Mouse (Mus musculus): ENCODE measurements around the gene Map3k7.
"Not testable (repeated sequence)": the region's sequence is repeated elsewhere in the genome, so short reads cannot be mapped to it uniquely, and the experiment has no call there.

Gene Map3k7

GRCm38 (mm10) chr4:31993865-31994264 is 30.0 kb downstream of the Map3k7 start:
- no peak for DNase-seq

- DNase-seq = no peak
Observed at GRCm38 (mm10) chr4:32001498-32001897, 37.6 kb downstream of the Map3k7 start.

GRCm38 (mm10) chr4:32004773-32005591 is 41.1 kb downstream of the Map3k7 start:
- DNase-seq = no peak

DNA sequence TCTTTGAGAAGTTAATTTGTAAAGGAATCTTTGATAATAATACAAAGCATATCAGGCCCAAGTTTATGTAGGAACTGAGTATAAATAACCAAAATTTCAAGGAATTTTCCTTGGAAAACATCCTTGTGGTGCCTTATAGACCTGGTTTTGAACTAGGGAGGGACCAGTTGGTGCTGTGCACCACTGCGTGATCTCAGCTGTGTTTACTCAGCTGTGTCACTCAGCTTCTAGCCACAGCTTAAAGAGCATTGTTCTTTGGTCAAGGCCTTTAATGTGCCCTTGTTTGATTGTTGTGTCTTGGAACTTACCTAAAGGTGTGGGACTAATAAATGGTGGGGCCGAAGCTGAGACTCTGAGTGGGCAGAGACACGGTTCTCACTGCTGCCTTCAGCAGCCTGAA is 43.3 kb downstream of the Map3k7 start:
- DNase-seq = no peak

DNA sequence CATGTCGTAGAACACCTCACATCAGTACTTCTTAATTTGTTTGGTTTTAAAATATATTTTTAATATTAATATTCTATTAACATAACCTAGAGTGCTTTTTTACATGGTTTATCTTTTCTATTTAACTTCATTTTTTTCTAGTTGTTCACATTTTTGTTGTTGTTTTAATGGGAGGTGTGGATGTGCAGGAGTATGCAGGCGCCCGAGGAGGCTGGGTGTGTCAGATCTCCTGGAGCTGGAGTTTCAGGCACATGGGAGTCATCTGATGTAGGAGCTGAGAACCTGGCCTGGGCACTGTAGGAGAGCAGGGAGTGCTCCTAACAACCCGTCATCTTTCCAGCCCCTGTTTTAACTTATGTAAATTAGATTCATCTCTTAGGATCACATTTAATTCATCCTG is 44.2 kb downstream of the Map3k7 start:
- DNase-seq = no peak

DNA sequence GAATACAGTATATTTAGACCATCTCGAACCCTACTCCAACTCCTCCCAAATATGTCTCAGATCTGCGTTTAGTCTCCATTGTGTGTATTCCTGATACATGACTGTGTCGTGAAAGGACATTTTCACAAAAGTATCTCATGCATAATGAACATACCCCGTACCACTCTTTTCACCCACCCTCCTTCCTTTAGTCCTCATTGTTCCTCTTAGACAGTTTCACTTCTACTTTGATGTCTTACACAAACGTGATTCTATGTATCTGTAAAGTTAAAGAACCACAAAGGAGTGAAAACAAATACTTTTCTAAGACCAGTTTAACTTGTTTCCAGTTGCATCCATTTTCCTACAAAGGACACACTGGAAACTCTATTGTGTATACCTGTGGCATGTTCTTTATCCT is 46.9 kb downstream of the Map3k7 start:
- DNase-seq = no peak

GRCm38 (mm10) chr4:32011218-32011973 is 47.5 kb downstream of the Map3k7 start:
- DNase-seq = no peak

GRCm38 (mm10) chr4:32021131-32021530 is 57.2 kb downstream of the Map3k7 start:
- peak; percentile 13 for DNase-seq

- DNase-seq = no peak
Observed at GRCm38 (mm10) chr4:32022321-32022720, 58.4 kb downstream of the Map3k7 start.

GRCm38 (mm10) chr4:32024170-32024569 is 60.3 kb downstream of the Map3k7 start:
- not testable (repeated sequence) for DNase-seq

DNA sequence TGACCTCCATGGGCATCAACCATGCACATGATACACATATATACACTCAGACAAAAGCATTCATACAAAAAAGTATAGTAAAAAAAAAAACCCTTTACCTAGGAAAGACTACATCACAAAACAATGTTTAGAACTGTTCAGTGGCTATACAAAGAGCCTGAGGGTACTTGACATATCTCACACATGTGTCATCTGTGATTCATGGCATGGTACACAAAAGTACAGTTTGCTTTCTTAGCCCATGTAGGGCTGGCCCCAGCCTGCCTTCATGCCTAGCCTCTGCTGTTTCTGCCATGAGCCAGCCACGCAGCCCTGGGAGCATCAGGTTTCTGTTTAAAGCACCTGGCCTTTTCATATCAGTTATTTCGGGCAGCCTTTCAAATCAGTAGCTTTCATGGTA is 61.2 kb downstream of the Map3k7 start:
- DNase-seq = no peak

DNA sequence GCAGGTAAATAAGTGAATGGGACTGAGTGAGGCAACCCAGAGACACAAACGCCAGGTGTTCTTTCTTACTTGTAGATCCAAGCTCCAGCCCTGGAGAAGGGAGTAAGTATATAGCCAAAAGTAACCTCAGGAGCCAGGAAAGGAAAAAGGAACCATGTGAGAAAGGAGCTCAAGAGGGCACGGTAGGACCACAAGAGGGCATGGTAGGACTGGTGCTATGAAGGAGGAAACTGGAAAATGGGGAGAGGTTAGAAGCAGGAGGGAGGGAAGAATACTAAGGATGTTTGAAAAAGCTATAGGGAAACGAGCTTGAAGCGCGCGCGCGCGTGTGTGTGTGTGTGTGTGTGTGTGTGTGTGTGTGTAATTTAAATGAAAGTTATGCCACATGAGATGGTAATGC is 63.2 kb downstream of the Map3k7 start:
- no peak for DNase-seq

DNA sequence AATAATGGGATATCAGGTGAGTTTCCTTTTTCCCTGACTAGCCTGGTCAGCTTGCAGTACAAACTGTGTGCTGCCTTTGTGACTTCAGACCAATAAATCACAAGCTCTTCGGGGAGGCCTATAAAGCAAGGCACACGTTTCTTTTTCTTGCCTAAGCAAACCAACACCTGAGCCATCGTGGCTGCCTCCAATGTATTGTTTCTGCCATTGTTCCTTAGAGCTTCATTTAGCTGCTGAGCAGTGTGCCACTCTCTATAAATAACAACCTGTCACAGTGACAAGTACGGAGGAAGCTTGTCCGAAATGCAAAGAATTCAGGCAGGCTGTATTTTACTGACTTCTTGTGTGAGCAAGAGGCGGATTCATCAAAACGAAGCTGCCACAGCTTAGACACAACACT is 73.4 kb downstream of the Map3k7 start:
- no peak for DNase-seq

DNA sequence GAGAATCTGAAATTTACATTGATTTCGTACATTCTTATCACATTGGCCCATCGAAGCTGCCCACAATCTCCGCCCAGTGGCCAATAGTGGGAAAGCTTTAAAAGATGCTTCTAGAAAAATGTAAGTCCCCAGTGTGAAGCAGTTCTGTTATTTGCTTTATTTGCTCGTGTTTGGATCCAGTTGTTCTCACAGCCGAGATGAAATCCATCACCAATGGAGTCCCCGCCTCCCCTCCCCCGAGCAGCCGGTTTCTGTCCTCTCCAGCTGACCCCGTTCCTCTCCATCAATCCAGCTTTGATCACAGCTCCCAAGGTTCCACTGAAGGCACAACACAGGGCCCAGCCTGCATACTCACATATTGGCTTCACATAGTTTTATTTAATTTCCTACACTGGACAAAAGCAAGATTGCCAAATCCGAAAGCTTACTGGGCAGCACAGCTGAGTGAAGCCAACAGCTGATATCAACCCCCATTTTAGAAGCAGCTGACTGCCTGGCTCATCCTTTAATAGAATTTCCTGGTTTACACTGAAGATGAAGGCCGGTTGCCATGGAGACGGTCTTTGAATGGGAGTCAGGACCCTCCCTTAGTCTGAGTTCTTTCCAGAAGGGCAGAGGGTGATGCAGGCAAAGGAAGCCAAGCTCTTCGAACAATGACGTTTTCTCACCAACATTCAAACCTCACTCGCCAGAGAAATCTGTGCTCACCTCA is 78.0 kb downstream of the Map3k7 start:
- no peak for DNase-seq

- DNase-seq = no peak
Observed at GRCm38 (mm10) chr4:32045234-32045633, 81.3 kb downstream of the Map3k7 start.

DNA sequence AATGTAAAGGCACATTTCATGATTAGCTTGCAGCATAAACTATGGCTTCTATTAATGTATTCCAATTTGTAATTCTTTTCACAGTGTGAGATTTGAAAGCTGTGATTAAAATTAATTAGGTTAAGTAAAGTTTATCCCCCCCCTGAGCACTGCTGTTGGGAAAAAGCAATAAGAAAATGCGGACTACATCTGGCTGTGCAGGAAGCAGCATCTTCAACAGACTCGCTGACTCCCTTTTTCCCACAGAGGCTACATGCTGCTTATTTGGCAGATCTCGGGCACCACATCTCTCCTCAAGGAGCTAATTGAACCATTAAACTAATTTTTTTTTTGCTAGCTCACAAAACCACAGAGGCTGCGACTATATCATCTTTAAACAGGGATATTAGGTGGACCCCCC is 85.9 kb downstream of the Map3k7 start:
- no peak for DNase-seq

- DNase-seq = no peak
Observed at GRCm38 (mm10) chr4:32053171-32053570, 89.3 kb downstream of the Map3k7 start.

DNA sequence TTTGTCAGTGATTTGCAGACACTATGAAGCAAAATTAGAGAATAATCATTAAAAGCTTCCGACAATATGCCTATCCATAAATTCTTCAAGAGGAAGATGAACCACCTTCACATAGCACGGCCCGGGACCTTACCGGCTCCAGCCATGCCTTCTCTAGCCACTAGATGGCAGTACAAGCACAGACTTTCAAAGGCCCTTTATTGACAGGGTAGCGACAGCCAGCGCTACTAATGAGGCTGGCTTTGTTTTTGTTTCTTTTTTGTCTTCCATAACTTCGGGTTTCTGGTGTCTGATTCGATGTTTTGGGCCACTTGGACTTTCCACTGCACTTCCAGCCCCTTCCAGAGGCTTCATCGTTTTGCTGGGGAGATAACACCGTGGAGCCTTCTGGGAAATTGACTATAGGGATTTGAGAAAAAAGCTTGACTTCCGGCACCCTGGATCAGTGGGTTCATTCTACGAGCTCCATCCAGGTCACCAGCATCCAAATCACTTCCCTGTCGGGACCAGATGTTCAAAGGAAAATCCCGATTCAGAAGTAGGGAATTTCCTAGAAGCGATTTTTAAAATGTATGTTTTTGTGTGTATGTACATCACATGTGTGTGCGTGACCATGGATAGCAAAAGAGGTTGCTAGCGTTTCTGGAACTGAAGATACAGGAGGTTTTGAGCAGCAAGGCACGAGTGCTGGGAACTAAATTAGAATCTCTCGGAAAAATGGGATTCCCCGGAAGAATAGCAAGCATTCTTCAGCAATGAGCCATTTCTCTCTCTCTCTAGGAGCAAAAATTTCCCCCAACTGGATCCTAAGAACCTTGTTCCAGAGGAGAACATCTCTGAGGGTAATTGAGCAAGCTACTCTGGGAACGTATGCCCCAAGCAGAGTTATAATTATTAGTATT is 91.5 kb downstream of the Map3k7 start:
- DNase-seq = peak; percentile 88

DNA sequence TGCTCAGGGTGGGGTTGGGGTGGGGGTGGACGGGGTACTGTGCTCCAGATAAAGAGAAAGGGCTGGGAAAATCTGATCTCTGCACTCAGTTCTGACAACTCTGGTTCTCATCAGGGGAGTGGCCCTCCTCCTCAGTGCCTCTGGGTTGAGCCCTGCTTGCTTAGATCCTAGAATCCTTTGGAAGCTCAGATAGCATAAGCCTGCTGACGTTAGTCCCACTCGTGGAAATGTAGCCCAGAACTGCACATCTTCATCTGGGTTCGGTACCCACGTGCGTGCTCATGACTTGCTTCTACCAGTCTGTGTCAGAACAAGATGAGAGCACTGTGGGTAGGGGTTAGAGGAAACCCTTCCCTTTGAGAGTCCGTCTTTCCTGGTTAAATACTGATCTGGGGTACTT is 92.5 kb downstream of the Map3k7 start:
- no peak for DNase-seq

GRCm38 (mm10) chr4:32057102-32057501 is 93.2 kb downstream of the Map3k7 start:
- peak; percentile 27 for DNase-seq

GRCm38 (mm10) chr4:32060686-32061085 is 96.8 kb downstream of the Map3k7 start:
- DNase-seq = no peak

DNA sequence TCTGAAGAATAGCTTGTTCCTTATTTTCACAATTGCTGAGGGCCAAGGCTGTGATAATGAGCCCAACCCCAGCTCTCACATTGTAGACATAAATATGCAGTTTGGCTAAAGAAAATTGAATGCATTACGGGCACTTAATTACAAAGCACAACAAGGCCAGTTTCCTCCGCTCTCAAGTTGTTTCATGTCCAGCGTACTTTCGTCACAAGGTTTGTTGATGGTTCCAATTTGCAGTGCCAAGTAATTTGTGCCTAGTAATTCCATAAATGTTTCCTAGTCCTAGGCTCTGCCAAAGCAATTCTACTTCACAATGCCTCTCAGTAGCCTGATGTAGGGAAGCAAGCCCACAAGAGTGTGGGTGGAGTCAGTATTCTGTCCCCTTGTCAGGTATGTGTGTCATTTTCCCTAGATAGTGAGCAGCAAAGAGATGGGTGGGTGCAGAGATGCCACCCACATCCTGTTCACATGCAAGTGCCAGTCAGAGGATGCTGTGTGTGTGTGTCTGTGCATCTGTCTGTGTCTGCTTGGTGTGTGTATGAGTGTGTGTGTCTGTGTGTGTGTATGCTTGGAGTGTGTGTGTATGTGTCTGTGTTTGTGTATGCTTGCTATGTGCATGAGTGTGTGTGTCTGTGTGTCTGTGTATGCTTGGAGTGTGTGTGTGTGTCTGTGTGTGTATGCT is 98.6 kb downstream of the Map3k7 start:
- DNase-seq = no peak
